Mouse (Mus musculus): ENCODE results near the gene Foxa1.

Gene Foxa1

DNA sequence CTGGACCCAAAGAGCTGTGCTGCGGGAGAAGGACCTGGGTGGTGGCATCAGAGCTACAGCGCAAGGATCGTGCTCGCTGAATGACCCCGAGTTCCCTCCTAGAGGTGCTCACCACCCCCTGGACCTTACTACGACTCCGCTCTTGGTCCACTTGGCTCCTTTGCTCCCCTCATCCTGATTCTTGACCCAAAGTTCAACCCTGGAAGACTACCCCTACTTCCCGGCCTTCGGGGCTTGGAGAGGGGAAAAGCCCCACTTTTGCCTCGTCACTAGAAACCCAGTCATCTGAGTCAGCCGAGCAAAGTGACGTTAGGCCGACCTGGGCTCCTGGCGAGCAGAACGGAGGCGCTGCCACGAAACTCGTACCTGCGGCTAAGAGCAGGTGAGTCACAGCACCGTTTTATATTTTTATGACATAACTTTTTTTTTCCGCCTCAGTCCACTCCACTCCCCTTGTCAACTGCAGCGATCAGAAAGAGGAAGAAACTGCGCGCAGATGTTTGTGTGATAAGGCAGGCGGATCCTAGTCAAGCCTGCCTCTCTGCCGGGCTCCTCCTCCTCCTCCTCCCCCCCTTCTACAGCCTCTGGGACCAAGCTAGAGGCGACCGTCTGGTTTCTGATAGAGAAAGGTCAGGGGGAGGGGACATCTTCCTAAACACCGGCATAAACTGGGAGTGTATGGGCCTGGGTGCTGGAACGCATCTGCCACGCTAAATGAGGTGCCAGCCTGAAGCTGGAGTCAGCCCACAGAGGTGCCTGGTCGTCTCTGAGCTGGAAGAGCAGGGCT is at the start of gene Foxa1:
Gene Foxa1, minus strand, starts transcription at position 502 of the 787 bp plus-strand sequence.
- DNase-seq, result no peak

DNA sequence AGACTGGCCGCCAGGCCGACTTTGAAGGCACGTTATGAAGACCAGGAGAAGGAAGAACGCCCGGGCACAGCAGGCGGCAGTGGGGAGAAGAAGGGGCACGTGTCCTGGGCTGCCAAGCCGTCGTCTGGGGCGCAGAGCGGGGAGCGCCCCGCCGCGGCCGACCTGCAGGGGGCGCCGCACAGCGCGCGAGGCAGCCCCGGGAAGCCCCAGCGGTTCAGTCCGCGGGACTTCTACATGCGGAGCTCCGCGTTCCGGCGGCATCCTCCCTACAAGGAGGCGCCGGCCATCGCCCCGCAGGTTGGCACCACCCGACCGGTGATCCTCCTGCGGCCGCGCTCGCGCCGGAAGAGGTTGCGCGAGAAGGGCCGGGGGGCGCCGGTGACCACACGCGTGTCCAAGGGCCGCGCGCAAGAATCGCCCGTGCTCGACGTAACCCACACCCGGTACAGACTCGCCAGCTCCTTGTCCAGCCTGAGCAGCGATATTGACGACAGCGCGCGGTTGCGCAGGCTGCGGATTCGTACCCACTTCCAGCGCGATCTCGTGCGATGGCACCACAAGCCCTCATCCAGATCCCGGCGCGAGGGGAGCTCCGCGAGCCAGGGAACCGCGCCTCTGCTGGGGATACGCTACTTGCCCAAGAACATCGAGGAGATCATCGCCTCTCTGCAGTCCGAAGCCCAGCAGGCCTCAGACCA is 29.4 kb upstream of the Foxa1 start:
- no peak for DNase-seq

DNA sequence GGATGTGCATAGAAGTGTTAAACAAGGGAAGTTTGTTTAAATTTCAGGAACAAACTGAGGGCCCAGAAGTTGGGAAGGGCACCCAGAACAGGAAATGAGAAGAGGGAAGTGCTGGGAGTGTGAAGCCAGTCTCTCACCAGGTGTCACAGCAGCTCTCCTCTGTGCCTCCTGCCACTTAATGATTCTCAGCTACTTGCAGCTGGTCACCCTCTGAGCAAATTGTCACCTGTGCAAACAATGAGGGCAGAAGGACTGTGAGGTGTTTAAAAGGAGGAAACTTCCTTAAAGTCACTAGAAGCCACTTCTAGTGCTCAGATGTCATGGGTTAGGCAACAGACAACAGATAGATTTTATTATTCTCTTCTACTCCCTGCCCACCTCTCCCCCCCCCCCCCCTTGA is 25.7 kb upstream of the Foxa1 start:
- no peak for DNase-seq

- DNase-seq, result no peak
Observed at GRCm38 (mm10) chr12:57571773-57572172, 25.1 kb upstream of the Foxa1 start.

GRCm38 (mm10) chr12:57563909-57564308 is 17.2 kb upstream of the Foxa1 start, which contains the start of gene Ttc6:
Gene Ttc6, plus strand, starts transcription at chr12:57564113.
- no peak for DNase-seq

GRCm38 (mm10) chr12:57554091-57554490 is 7.4 kb upstream of the Foxa1 start:
- DNase-seq, result no peak

- no peak for DNase-seq
Observed at GRCm38 (mm10) chr12:57552286-57552685, 5.6 kb upstream of the Foxa1 start.

GRCm38 (mm10) chr12:57550881-57551280 is 4.2 kb upstream of the Foxa1 start:
- no peak for DNase-seq

DNA sequence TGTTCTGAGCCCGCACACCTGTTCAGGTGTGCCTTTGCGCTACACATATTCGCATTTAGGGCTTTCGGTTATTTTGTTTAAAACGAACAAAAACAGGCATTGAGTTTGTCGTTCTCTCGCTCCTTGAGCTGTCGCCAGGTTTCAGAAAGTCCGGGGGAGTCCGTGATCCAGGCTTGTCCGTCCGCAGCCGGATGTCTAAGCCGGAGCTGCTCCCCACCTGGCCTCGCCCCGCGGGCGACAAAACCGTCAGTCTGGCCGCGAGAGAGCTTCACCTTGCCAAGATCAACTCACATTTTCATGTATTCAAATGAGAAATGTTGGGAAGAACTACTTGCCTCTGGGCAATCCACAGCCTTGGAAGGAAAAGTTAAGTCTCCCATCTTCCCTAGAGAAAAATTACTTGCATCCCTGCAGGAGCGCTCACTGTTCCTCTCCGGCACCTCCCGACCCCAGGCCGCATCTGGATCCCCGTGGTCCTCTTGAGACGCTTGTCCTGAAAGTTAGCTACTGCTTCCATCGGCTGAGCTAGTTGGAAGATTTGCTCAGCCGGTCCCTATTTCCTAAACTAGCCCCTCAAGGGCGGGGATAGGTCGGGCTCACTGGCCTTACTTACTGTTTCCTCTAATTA is 3.6 kb upstream of the Foxa1 start:
- no peak for DNase-seq

DNA sequence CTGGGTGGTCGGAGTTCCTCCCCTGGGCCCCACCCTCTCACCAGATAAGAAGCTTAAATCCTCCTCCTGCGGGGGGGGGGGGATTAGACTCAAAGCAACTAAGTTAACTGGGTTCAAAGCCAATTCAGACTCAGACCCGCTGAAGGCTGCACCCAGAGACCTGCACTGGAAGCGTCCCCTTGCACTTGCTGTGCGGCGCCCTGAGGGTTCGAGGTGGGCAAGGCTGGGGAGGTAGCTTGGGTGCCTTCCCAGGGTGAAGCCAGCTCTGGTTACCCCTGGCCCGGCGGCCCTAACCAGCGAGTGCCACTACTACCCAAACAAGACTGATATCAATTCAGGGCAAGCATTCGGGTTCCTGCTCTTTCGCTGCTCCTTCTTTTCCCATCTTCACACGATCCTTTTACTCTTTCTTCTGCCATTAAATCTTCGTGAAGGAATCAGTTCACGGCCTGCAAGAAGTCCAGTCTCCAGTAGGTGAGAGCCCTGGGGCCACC is 3.0 kb upstream of the Foxa1 start:
- DNase-seq, result no peak

DNA sequence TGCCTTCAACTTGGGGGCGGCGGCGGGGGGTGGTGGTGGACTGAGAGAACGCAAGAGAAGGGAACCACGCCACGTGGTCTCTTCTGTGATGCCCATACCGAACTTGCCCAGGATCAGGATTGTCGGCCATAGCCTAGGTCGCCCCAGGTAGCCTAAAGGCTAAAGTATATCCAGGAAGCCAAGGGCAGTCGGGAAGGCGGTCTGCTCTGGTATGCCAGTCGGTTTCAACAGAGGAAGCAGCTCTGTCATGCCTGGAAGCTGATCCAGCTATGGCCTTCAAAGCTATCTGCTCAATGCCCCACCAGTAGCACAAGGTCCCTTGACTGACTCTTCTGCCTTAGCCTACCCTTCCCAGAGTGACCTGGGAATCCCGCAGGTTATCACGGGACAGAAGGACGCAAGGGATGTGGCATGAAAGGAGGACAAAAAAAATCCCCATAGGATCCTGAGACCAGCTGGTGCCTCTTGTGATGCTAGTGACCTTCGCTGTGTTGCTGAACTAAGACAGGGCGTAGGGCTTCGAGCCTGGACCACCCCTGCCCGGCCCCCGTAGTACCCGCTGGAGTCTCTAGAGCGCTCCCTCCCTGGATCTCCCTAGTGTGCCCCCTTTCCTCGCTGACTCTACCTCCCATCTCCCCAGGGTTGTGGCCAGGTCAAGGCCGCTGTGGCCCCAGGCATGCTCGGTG is 2.4 kb upstream of the Foxa1 start:
- DNase-seq, result no peak

DNA sequence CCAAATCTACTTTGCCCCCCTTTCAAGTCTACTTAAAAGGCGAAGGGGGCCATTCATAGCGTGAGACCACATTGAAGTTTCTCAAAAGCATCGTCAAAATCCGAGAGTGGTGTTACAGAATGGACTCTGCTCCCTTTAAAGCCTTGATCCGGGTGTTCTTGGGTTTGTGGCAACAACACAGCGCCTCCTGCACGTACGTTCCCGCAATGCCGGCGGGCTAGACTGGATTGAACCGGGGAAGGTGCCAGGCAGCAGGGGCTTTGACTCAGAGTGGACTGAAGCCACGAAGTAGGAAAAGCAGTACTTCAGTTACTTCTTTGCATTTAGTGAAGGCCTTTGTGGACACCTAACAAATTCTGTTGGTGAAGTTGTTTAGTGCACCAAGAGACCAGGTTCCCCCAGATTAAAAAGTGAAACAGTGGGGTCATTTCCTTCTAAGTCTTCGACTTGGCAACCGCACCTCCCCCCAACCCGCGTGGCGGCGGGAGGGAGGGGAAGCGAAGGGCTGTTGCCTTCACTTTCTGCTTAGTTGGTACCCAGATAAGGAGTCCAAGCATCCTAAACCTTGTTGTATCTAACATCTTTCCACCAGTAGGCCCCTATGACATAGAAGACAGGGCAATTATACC is 1.8 kb upstream of the Foxa1 start:
- DNase-seq, result no peak

DNA sequence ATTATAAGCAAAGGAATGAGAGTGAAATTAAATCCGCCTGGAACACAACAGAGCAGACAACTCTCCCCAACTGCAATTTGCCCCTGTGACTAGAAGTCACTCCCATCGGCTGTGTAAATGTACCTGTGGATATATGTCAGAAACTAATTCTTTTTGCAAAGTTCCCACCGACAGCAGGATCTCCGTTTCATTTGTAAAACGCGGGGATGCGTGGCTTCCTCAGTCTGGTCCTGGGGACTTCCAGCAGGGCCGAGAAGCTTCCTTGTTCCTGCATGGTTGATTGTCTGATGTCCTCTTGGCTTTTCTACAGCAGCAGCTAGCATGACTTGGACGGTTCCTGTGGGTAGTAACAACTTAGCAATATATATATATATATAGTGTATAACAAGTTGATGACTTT is 1.2 kb upstream of the Foxa1 start:
- no peak for DNase-seq

DNA sequence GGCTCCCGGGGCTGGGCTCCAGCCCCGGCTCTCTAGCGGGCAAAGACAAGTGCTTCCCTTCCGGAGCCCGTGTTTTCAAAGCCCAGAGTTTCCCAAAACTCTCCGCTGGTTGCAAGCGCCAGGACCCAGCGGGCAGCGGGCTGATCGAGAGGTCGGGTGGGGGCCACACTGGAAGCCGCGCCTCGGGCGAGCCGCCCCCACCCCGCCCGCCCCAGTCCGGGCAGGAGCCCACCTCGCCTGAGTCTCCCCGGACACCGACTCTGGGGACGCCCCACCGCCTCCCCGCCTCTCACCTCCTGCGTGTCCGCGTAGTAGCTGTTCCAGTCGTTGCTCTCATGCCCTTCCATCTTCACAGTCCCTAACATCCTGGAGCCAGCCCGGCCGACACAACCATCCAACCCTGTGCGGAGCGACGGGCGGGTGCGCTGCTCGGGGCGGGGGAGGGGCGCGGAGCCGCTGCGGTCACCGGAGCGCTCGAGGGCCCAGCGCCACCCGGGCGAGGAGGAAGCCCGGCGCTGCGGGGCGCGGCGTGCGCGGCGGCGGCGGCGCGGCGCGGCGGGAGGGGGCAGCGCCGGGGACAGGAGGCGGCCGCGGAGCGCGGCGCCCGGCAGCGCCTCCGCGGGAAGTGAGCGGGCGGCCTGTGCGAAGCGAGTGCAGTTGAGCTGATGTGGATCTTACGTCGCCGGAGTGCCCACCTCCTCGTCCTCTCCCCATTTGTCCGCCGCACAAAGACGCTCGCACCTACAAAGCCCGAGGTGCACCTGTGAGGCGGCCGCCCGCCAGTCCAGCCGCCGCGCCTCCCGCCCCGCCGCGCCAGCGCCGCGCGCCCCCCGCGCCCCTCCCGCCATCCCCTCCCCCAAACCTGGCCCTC is 1.1 kb downstream of the Foxa1 start:
- DNase-seq, result no peak

GRCm38 (mm10) chr12:57544641-57545370 is 1.9 kb downstream of the Foxa1 start:
- no peak for DNase-seq

DNA sequence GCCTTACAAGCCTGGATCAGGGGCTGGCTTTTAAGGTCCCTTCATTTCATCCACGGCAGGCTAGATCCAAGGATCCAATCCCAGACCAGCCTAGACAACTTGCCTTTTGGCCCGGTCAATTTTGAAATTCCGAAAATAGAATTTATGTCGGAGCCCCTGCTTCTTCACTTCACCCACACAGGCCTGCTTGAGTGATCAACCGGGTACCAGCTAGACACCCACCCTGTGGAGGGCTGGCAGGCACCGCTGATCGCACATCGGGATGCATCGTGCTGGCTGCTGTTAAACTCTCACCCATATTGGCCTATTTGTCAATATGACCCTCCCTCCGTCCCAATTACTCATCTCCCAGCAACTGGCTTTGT is 3.1 kb downstream of the Foxa1 start:
- DNase-seq, result no peak

- DNase-seq, result no peak
Observed at GRCm38 (mm10) chr12:57542746-57543626, 3.7 kb downstream of the Foxa1 start.

DNA sequence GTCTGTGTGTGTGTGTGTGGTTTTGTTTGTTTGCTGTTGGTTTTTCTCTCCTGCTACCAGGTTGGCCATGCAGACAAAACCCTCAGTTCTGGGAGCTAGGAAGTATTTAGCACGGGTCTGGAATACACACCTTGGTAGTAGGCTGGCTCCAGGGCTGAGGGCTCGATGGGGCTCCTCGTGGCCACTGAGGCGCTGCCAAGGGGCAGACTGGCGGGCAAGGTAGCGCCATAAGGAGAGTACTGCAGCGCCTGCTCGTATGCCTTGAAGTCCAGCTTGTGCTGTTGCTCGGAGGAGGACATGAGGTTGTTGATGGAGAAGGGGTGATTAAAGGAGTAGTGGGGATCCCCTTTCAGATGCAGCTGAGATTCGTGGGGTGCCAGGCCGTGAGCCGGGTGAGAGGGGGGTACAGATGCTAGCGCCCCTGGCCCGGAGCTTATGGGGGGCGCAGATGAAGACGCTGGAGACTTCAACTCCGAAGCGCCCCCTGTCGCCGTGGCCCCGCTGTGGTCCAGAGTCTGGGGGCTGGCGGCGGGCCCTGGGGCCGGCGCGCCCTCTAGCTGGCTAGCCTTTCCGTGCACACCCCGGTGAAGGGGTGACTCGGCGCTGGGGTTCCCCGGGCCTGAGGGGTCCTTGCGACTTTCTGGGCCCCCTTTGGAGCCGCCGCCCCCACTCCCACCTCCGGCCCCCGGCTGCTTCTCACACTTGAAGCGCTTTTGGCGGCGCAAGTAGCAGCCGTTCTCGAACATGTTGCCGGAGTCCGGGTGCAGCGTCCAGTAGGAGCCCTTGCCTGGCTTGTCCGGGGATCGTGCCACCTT is 4.6 kb downstream of the Foxa1 start:
- no peak for DNase-seq

DNA sequence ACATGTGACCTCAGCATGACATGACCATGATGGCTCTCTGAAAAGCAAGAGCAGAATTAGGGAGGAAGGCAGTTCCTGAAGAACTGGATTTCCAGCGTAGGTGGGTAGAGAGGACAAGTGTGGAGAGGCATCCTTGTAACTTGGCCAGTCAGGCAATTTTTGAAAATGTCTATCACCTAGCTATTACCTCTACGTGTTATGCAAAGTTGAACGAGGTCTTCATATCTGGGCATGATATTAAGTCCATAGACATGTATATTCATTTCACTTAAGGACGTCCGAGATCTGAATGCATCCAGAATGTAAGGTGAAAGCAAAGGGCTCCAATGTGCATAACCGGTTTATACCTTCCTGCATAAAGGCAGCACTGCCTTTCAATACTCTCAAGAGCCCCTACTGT is 5.6 kb downstream of the Foxa1 start:
- DNase-seq, result no peak
